Mouse (Mus musculus) heart, embryonic 11.5 days (tissue): ENCODE data around the gene Atp6v0c. TPM values are rescaled to one million over a fixed set of nuclear protein-coding genes. Genes with fewer than 3 reads are reported as not detected.

Experiments used
- ATAC-seq: fragments of 200-750 bp; cut with Nextera tagmentation; replicated peaks from 2 replicates; pipeline ENCODE4 v1.8.0; 2017; ENCODE audit warnings: moderate library complexity; ENCODE audit not compliant: insufficient number of reproducible peaks, low FRiP score, low TSS enrichment
- H3K27ac ChIP-seq: fragments of 300-500 bp; sonication (generic); 2 replicates; pipeline ENCODE4 v1.5.1; 2014; ENCODE audit warnings: mild to moderate bottlenecking, low read depth, low read length
- H3K27me3 ChIP-seq: fragments of 300-500 bp; sonication (generic); 2 replicates; pipeline ENCODE4 v1.6.1; 2014; ENCODE audit warnings: mild to moderate bottlenecking, low read length, mixed read lengths; ENCODE audit not compliant: control insufficient read depth, insufficient read depth
- H3K36me3 ChIP-seq: fragments of 300-500 bp; sonication (generic); 2 replicates; pipeline ENCODE4 v1.6.1; 2014; ENCODE audit warnings: mild to moderate bottlenecking, low read length, moderate library complexity, mixed read lengths; ENCODE audit not compliant: control insufficient read depth, insufficient read depth
- H3K4me1 ChIP-seq: fragments of 300-500 bp; sonication (generic); 2 replicates; pipeline ENCODE4 v1.6.1; 2014; ENCODE audit warnings: low read length; ENCODE audit not compliant: control insufficient read depth, insufficient read depth
- H3K4me2 ChIP-seq: fragments of 300-500 bp; sonication (generic); 2 replicates; pipeline ENCODE4 v1.6.1; 2014; ENCODE audit warnings: mild to moderate bottlenecking, moderate library complexity
- H3K4me3 ChIP-seq: fragments of 300-500 bp; sonication (generic); 2 replicates; pipeline ENCODE4 v1.5.1; 2014; ENCODE audit warnings: low read depth, low read length
- H3K9ac ChIP-seq: fragments of 300-500 bp; sonication (generic); 2 replicates; pipeline ENCODE4 v1.6.1; 2014; ENCODE audit warnings: mild to moderate bottlenecking, low read depth, low read length, moderate library complexity
- H3K9me3 ChIP-seq: fragments of 300-500 bp; sonication (generic); replicated peaks from 2 replicates; pipeline ENCODE4 v1.6.1; 2016; ENCODE audit warnings: low read length; ENCODE audit not compliant: control insufficient read depth
- WGBS: fragments of 180-500 bp; shearing (Covaris S2); extraction: QIAGEN DNeasy Blood & Tissue Kit; methylation state at CpG from one replicate; pipeline ENCODE4 v1.1.7; 2014; ENCODE audit not compliant: insufficient replicate concordance; 5-methylcytosine and 5-hydroxymethylcytosine counted together
- polyA plus RNA-seq: library from polyadenylated mRNA; unstranded; fragments of >200 nt; fragmentation: Nextera tagmentation; extraction: Ambion mirVana; gene quantifications from 2 replicates; pipeline ENCODE4 v1.2.1, GENCODE M21; 2014

Gene Atp6v0c
- polyA plus RNA-seq, 1 experiment from 2014 or later, result 552 TPM

DNA sequence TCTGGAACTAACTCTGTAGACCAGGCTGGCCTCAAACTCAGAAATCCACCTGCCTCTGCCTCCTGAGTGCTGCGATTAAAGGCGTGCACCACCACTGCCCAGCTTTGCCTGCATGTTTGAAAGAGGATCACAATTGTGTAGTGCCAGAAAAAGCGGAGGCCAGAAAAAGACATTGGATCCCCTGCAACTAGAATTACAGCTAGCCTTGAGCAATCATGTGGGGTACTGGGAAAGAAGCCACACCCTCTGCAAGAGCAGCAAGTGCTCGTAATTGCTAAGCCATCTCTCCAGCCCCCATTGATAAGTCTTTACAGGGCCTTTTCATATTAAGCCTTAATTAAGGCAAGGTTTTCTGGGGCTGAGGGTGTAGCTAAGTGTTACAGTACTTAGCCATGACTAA, 22.0 kb upstream of the Atp6v0c start:
- Histone ChIP-seq H3K36me3 (no peaks in the 10 kb centered on the region), H3K4me1 (peaks cover 35% of the 10 kb centered on the region), H3K27ac (no peak overlapping the region), H3K9me3 (no peaks in the 10 kb centered on the region), H3K9ac (no peak overlapping the region), H3K4me2 (no peak overlapping the region), H3K27me3 (no peaks in the 10 kb centered on the region), H3K4me3 (no peak overlapping the region)
- 75% methylated on average over 4 of the region's 4 CpGs for WGBS
- ATAC-seq, result no peak

- Histone ChIP-seq H3K9ac (no peak overlapping the region), H3K4me1 (peaks cover 29% of the 10 kb centered on the region), H3K36me3 (no peaks in the 10 kb centered on the region), H3K9me3 (no peaks in the 10 kb centered on the region), H3K27me3 (no peaks in the 10 kb centered on the region), H3K27ac (no peak overlapping the region), H3K4me2 (no peak overlapping the region), H3K4me3 (no peak overlapping the region)
- no peak for ATAC-seq
- 84% methylated on average over 2 of the region's 2 CpGs for WGBS
Measured at GRCm38 (mm10) chr17:24190934-24191333, 21.4 kb upstream of the Atp6v0c start.

DNA sequence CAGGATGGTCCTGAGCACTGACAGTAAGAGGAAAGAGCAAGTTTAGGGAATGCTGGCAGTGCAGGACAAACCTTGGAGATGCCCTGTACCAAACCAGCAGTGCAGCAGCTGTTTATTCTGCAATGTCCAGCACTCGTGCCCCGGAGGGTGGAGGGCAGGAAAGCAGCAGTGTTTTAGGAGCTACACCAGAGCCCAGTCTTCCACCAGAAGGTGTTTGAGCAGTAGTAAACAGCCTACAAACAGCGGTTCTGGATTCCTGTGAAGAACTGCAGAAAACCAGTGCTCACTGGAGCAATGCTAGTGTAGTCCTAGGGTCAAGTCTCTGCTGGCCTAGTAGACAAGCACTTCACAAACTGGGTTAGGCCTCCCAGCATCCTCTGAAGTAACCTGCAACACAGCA, 4.8 kb upstream of the Atp6v0c start:
- Histone ChIP-seq H3K4me1 (peaks cover 7% of the 10 kb centered on the region; the same call in 1 of the 2 replicates), H3K4me3 (no peak overlapping the region), H3K27ac (no peak overlapping the region), H3K9me3 (no peaks in the 10 kb centered on the region), H3K9ac (no peak overlapping the region), H3K4me2 (no peak overlapping the region), H3K27me3 (no peaks in the 10 kb centered on the region), H3K36me3 (no peaks in the 10 kb centered on the region)
- ATAC-seq, result no peak
- 70% methylated on average over 3 of the region's 3 CpGs for WGBS

DNA sequence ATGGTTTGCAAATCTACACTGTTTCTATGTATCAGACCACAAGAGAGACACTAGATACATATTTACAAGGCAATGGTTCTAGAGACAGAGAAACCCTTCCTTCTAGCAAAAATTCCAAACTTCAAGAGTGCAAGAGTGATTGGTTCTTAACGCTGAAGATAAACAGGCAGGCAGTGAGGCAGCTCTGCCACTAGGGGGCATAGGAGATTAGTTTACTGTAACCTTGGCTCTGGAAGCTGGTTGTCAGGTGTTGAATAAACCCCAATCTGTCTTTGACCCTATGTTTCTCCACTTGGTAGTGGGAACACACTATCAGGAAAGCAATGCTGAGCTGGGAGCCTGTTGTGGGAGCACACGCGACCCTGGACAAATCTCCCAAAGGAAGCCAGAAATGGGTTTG, 3.9 kb upstream of the Atp6v0c start:
- no peak overlapping the region for H3K27ac ChIP-seq
- no peaks in the 10 kb centered on the region for H3K27me3 ChIP-seq
- H3K9ac ChIP-seq, result no peak overlapping the region
- no peak overlapping the region for H3K4me3 ChIP-seq
- peaks cover 7% of the 10 kb centered on the region; the same call in 1 of the 2 replicates for H3K4me1 ChIP-seq
- no peaks in the 10 kb centered on the region for H3K9me3 ChIP-seq
- no peak overlapping the region for H3K4me2 ChIP-seq
- ATAC-seq, result no peak
- no peaks in the 10 kb centered on the region for H3K36me3 ChIP-seq
- WGBS, result 5% methylated on average over 3 of the region's 3 CpGs

DNA sequence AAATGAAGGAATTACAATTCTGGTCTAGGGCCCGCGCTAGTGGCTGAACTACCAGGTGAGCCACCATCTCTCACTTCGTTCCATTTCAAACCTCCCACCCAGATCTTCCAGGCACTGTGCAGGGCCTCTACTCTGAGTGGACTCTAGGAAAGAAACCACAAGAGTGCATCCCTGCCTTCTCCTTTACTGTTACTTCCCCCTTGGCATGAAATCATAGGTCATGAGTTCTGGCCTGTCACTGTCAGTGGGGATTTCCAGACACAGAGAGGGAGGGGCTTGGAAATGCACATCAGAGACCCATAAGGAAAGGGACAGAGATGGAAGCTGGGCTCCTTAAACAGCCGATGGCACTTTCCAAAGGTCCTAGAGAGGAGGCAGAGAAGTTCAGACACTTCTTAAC, 2.2 kb upstream of the Atp6v0c start:
- Histone ChIP-seq H3K9me3 (no peaks in the 10 kb centered on the region), H3K27ac (no peak overlapping the region), H3K36me3 (peaks cover 4% of the 10 kb centered on the region), H3K4me1 (peaks cover 16% of the 10 kb centered on the region), H3K27me3 (no peaks in the 10 kb centered on the region), H3K4me3 (no peak overlapping the region), H3K4me2 (no peak overlapping the region), H3K9ac (no peak overlapping the region)
- ATAC-seq, result no peak
- WGBS, result 85% methylated on average over 4 of the region's 4 CpGs

DNA sequence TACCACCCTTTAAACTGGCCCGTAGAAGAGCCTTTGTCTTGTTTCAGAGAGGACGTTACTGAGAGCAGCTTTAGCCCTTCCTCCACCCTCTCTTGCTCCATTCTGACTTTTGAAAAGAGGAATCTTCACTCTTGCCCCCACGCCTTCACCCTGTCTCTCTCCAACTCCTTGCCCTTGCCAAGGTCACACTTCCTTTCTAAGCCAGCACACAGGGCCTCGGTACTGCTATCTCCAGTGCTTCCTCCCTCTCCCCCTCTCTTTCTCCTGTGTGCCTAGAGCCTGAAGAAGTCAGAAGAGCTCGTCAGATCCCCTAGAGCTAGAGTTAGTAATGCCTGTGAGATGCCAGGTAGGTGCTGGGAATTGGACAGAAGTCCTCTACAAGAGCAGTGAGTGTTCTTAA, 1.2 kb upstream of the Atp6v0c start:
- WGBS, result 65% methylated on average over 5 of the region's 5 CpGs

GRCm38 (mm10) chr17:24170125-24170524, 623 bp upstream of the Atp6v0c start:
- H3K27me3 ChIP-seq, result no peaks in the 10 kb centered on the region
- peaks cover 8% of the 10 kb centered on the region for H3K36me3 ChIP-seq
- WGBS, result 66% methylated on average over 3 of the region's 3 CpGs
- peak overlapping the region; percentile 95 for H3K9ac ChIP-seq
- peaks cover 16% of the 10 kb centered on the region for H3K4me1 ChIP-seq
- no peak for ATAC-seq
- peak overlapping the region; percentile 90 for H3K4me2 ChIP-seq
- H3K27ac ChIP-seq, result no peak overlapping the region; the same call in 1 of the 2 replicates
- peak overlapping the region; percentile 96 for H3K4me3 ChIP-seq
- no peaks in the 10 kb centered on the region for H3K9me3 ChIP-seq

More for the DNA sequence above, 1.2 kb upstream of the Atp6v0c start:
- Histone ChIP-seq H3K36me3 (peaks cover 8% of the 10 kb centered on the region), H3K27me3 (no peaks in the 10 kb centered on the region), H3K4me2 (no peak overlapping the region), H3K4me1 (peaks cover 16% of the 10 kb centered on the region), H3K27ac (no peak overlapping the region), H3K9me3 (no peaks in the 10 kb centered on the region), H3K9ac (no peak overlapping the region), H3K4me3 (no peak overlapping the region)
- no peak for ATAC-seq

DNA sequence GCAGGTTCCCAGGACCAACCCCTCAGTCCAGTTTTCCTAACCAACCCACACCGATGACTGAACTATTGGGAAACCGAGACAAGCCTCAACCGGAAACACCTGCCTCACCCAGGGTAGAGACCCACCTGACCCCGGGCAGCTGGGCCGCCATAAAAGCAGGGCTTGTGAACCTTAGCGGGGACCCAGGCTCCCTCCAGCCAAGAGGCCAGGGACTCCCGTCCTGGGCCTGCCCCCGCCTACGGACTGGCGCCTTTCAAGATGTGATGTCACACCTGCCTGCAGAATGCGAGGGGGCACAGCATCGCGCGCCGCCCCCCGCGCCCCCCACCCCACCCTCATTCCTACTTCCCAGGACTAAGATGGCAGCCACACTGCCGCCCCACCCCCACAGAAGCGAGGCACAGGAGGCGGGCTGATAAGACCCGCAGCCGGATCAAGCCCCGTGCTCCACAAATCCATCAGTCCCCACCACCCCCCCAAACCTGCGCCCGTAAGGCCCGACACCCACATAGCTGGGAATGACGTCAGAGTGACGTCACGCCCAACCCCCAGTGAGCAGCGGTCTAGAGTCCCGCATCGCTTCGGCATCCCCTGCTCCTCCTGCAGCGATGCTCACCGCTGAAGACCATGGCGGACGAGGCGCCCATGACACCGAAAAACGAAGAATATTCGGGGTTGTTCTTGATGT, 768 bp downstream of the Atp6v0c start:
- no peaks in the 10 kb centered on the region for H3K9me3 ChIP-seq
- H3K27me3 ChIP-seq, result no peaks in the 10 kb centered on the region
- H3K9ac ChIP-seq, result peak overlapping the region; percentile 95
- ATAC-seq, result peak; percentile 59
- H3K27ac ChIP-seq, result peak overlapping the region; percentile 97
- H3K36me3 ChIP-seq, result peaks cover 8% of the 10 kb centered on the region
- H3K4me2 ChIP-seq, result peak overlapping the region; percentile 90
- H3K4me3 ChIP-seq, result peak overlapping the region; percentile 96
- WGBS, result under 1% methylated on average over 41 of the region's 41 CpGs
- H3K4me1 ChIP-seq, result peaks cover 16% of the 10 kb centered on the region

DNA sequence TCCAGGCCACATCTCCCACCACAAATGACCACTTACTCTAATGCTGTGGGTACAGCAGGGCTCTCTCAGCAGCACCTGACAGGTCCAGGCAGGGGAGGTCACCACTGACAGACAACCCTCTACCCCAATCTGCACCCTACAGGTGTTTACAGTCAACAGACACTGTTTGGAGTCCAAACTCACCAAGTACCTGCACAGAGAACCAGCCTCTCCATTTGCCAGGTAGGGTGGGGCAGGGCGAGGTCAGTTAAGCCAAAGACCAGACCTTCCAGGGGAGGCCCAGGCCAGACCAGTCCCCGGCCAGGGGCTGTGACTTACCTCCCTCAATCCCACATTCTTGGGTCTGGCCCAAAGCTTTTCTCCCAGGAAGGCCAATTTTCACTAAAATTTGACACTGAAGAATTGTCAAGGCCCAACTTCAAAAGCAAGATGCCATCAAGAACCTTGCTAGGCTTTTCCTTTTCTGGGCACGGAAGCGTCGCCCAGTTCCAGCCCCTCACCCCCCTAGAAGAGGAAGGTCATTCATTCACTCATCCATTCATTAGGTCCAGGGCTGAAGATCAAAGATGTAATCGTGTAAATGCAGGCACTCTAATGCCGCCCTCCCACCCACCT, 1.5 kb downstream of the Atp6v0c start:
- Histone ChIP-seq H3K36me3 (peaks cover 8% of the 10 kb centered on the region), H3K9ac (peak overlapping the region; percentile 95), H3K4me1 (peaks cover 16% of the 10 kb centered on the region), H3K27me3 (no peaks in the 10 kb centered on the region), H3K4me2 (peak overlapping the region; percentile 90), H3K27ac (no peak overlapping the region), H3K4me3 (peak overlapping the region; percentile 96), H3K9me3 (no peaks in the 10 kb centered on the region)
- 62% methylated on average over 7 of the region's 7 CpGs for WGBS
- no peak for ATAC-seq
